Mouse (Mus musculus): ENCODE results near the gene Evc. TPM values are rescaled to one million over a fixed set of nuclear protein-coding genes. Genes with fewer than 3 reads are reported as not detected.
A peak's percentile ranks its signal among the peaks of the same experiment; 100 is the strongest.

Gene Evc
- polyA plus RNA-seq, 1 experiment from 2014 or later: 2.2 TPM

DNA sequence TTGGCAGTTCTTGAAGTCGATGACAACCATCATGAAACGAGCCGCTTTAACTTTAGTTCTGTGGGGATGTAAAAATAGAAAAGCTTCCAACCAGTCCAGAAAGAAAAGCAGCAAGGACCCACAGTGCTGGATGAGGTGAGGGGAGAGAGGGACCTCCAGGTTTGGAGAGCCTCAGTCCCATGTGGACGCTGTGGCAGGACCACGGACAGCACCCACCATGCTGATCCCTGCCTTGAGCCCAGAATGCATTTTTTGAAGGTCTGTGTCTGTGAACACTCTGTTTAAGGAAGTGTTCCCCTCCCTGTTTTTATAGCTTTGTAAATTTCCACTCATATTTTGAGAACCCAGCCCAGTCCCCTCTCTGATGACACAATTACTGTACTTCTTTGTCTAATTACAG lies 79.5 kb downstream of the Evc start:
- DNase-seq (ENCODE audit: low spot score): peak; percentile 16
- no peaks in the 10 kb centered on the region for H3K9me3 ChIP-seq (ENCODE audit: low read length)

DNA sequence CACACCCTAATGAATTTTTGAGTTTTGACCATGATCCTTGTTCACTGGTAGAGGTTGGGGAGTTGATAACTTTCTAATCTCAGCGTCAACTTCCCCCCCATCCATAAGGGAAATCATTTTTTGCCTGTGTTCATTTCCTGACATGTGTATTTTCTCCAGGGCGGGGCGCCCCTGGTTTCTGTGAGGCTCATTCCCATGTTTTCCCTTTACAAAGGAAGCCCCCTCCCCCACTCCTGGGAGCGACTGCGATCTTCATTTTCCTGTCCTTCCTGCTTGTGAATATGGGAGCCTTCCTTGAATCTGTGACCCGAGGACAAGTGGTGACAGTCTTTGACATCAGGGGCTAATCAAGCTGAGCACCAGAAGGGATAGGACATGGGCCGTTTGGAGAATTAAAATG lies 79.9 kb downstream of the Evc start:
- H3K27ac ChIP-seq (ENCODE audit: low read length): no peak overlapping the region
- WGBS: 50% methylated on average over 7 of the region's 7 CpGs
- no peaks in the 10 kb centered on the region for H3K36me3 ChIP-seq (ENCODE audit: insufficient read depth, low read length)
- ATAC-seq (no peak), DNase-seq (ENCODE audit: low spot score) (no peak)
- no peak overlapping the region for H3K4me2 ChIP-seq (replicated peaks; ENCODE audit: low read depth, low read length)
- no peaks in the 10 kb centered on the region for H3K4me1 ChIP-seq (ENCODE audit: insufficient read depth, low read depth, low read length)
- H3K4me3 ChIP-seq (ENCODE audit: low read depth, low read length): no peak overlapping the region
- H3K9ac ChIP-seq (replicated peaks; ENCODE audit: low read depth): no peak overlapping the region
- no peak for TF ChIP-seq CTCF (IDR thresholded peaks at IDR 0.05)
- TF ChIP-seq EP300 (IDR thresholded peaks at IDR 0.05): no peak
- H3K27me3 ChIP-seq (replicated peaks; ENCODE audit: insufficient read depth, low read length): no peaks in the 10 kb centered on the region
- H3K9me3 ChIP-seq (ENCODE audit: low read length): no peaks in the 10 kb centered on the region

More for the DNA sequence above, 79.5 kb downstream of the Evc start:
- Histone ChIP-seq H3K4me1 (ENCODE audit: insufficient read depth, low read depth, low read length) (no peaks in the 10 kb centered on the region), H3K36me3 (ENCODE audit: insufficient read depth, low read length) (no peaks in the 10 kb centered on the region), H3K4me3 (ENCODE audit: low read depth, low read length) (no peak overlapping the region), H3K27me3 (replicated peaks; ENCODE audit: insufficient read depth, low read length) (no peaks in the 10 kb centered on the region), H3K27ac (ENCODE audit: low read length) (no peak overlapping the region), H3K4me2 (replicated peaks; ENCODE audit: low read depth, low read length) (no peak overlapping the region), H3K9ac (replicated peaks; ENCODE audit: low read depth) (no peak overlapping the region)
- no peak for TF ChIP-seq EP300 (IDR thresholded peaks at IDR 0.05)
- no peak for TF ChIP-seq CTCF (IDR thresholded peaks at IDR 0.05)
- WGBS: 40% methylated on average over 5 of the region's 5 CpGs
- no peak for ATAC-seq

DNA sequence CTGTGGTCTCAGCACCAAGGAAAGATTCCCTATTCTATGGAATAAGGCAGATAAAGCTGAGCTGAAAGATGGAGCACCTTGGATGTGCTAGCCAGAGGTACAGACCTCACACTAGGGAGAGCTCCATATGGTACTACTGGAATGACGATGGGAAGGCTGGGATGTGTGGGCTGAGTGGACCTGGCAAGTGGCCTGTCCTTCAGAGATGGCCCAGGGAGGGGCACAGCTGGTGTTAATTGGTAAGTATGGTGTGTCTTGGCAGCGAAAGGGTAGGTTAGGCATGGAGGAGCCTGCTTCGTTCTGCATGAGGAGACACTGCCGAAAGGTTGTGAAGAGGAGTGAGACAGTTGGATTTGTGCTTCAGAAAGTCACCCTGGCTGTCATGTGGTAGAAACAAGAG lies 82.2 kb downstream of the Evc start:
- Histone ChIP-seq H3K4me2 (replicated peaks; ENCODE audit: low read depth, low read length) (no peak overlapping the region), H3K27ac (ENCODE audit: low read length) (no peak overlapping the region), H3K27me3 (replicated peaks; ENCODE audit: insufficient read depth, low read length) (no peaks in the 10 kb centered on the region), H3K4me3 (ENCODE audit: low read depth, low read length) (no peak overlapping the region), H3K4me1 (ENCODE audit: insufficient read depth, low read depth, low read length) (no peaks in the 10 kb centered on the region), H3K36me3 (ENCODE audit: insufficient read depth, low read length) (no peaks in the 10 kb centered on the region), H3K9ac (replicated peaks; ENCODE audit: low read depth) (no peak overlapping the region), H3K9me3 (ENCODE audit: low read length) (no peaks in the 10 kb centered on the region)
- WGBS: 79% methylated on average over 4 of the region's 4 CpGs
- TF ChIP-seq EP300 (IDR thresholded peaks at IDR 0.05) (no peak), CTCF (IDR thresholded peaks at IDR 0.05) (no peak)
- no peak for DNase-seq (ENCODE audit: low spot score)
- no peak for ATAC-seq

DNA sequence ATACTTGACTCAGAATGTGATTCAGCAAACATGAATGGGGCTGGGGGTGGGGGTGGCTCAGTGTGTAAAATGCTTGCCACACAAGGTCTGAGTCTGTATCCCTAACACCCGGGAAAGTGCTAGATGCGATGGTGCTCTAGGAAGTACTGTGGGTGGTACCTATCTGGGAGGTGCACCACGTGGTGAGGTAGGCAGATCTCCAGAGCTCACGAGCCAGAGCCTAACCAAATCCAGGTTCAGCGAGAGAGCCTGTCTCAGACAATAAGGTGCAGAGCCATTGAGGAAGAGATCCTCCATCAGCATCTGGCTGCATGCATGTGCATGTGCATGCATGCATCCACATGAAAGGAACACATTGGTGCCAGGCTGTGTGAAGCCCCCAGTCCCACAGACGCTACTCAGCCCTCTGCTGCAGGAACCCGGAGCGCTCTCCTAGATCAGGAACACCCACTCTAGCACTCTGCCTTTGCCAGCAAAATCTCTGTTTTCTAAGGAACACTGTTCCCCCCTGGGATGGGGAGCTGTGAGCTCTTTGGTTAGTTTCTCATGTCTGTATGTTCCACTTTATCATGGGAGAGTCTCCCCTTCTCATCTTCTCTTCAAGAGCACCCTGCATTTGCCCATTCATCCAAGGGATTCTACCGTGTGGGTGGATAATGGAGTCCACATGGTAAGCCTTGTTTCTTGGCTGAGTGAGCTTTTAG lies 84.4 kb downstream of the Evc start:
- no peaks in the 10 kb centered on the region for H3K9me3 ChIP-seq (ENCODE audit: low read length)
- 76% methylated on average over 9 of the region's 9 CpGs for WGBS
- H3K9ac ChIP-seq (replicated peaks; ENCODE audit: low read depth): no peak overlapping the region
- H3K4me1 ChIP-seq (ENCODE audit: insufficient read depth, low read depth, low read length): no peaks in the 10 kb centered on the region
- H3K4me2 ChIP-seq (replicated peaks; ENCODE audit: low read depth, low read length): no peak overlapping the region
- H3K4me3 ChIP-seq (ENCODE audit: low read depth, low read length): no peak overlapping the region
- TF ChIP-seq CTCF (IDR thresholded peaks at IDR 0.05): no peak
- no peaks in the 10 kb centered on the region for H3K27me3 ChIP-seq (replicated peaks; ENCODE audit: insufficient read depth, low read length)
- no peak for ATAC-seq
- DNase-seq (ENCODE audit: low spot score): no peak
- H3K27ac ChIP-seq (ENCODE audit: low read length): no peak overlapping the region
- no peaks in the 10 kb centered on the region for H3K36me3 ChIP-seq (ENCODE audit: insufficient read depth, low read length)

DNA sequence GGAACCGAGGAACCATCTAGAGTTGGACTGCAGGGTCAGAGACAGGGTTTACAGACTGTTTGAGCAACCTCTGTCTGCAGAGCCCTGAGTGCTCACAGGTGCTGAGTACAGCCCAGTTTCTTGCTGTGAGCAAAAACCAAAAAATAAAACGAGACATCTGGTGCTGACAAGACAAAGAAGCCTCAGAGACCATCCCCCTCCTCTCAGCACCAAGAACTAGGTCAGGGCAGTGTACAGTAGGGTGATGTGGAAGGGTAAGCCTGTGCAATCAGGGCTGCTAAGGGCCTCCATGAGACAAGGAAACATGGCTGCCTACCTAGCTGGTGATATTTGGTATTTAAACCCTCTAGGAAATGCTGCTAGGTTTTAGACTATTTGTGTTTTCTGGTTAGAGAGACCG lies 85.1 kb downstream of the Evc start:
- H3K9me3 ChIP-seq (ENCODE audit: low read length): no peaks in the 10 kb centered on the region
- no peak overlapping the region for H3K4me2 ChIP-seq (replicated peaks; ENCODE audit: low read depth, low read length)
- H3K4me3 ChIP-seq (ENCODE audit: low read depth, low read length): no peak overlapping the region
- DNase-seq (ENCODE audit: low spot score) (no peak), ATAC-seq (no peak)
- no peaks in the 10 kb centered on the region for H3K4me1 ChIP-seq (ENCODE audit: insufficient read depth, low read depth, low read length)
- no peaks in the 10 kb centered on the region for H3K27me3 ChIP-seq (replicated peaks; ENCODE audit: insufficient read depth, low read length)
- no peak overlapping the region for H3K27ac ChIP-seq (ENCODE audit: low read length)
- TF ChIP-seq CTCF (IDR thresholded peaks at IDR 0.05) (no peak), EP300 (IDR thresholded peaks at IDR 0.05) (no peak)
- no peaks in the 10 kb centered on the region for H3K36me3 ChIP-seq (ENCODE audit: insufficient read depth, low read length)
- whole genome bisulfite sequencing: 61% methylated on average over 3 of the region's 3 CpGs
- H3K9ac ChIP-seq (replicated peaks; ENCODE audit: low read depth): no peak overlapping the region

DNA sequence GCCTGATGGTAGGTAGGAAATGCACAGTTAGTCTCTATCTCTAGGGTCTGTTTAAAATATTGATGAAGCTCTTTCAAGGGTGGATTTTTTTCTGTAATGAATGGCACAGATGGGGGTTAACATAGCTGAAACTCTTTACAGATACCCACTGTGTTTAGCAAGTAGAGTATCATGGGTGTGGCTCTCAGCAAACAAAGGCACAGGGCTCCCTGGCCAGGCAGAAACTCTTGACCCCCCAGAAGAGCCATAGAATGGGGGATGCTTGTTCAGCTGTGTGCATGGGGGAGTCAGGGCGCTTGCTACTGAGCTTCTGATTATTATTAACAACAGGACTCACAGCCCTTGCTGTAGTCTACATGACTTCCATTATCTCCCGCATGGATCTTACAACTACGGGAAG lies 87.8 kb downstream of the Evc start:
- no peak overlapping the region for H3K27ac ChIP-seq (ENCODE audit: low read length)
- no peaks in the 10 kb centered on the region for H3K9me3 ChIP-seq (ENCODE audit: low read length)
- WGBS: 72% methylated on average over 3 of the region's 3 CpGs
- no peak for DNase-seq (ENCODE audit: low spot score)
- TF ChIP-seq CTCF (IDR thresholded peaks at IDR 0.05) (no peak), EP300 (IDR thresholded peaks at IDR 0.05) (no peak)
- ATAC-seq: no peak
- no peak overlapping the region for H3K9ac ChIP-seq (replicated peaks; ENCODE audit: low read depth)
- H3K4me3 ChIP-seq (ENCODE audit: low read depth, low read length): no peak overlapping the region
- H3K4me2 ChIP-seq (replicated peaks; ENCODE audit: low read depth, low read length): no peak overlapping the region
- H3K4me1 ChIP-seq (ENCODE audit: insufficient read depth, low read depth, low read length): no peaks in the 10 kb centered on the region
- peaks cover 21% of the 10 kb centered on the region for H3K27me3 ChIP-seq (replicated peaks; ENCODE audit: insufficient read depth, low read length)
- no peaks in the 10 kb centered on the region for H3K36me3 ChIP-seq (ENCODE audit: insufficient read depth, low read length)

DNA sequence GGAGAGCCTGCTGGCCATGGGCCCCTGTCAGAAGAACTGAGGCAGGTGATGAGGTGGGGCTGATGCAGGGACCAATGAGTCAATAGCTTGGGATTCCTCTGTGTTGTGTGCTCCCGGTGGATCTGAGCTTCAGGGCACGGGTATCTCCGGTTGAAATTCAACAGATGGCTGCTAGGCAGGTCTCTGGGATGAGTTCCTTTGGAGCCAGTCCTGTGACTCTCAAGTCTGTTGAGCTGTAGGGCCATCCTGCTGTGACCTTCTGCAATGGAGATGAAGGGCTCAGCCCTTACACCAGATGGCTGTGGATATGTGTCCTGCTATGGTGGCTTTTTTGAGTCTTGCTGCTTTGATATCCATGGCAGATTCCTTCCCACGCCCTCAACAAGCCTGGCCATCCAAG lies 89.2 kb downstream of the Evc start:
- H3K27me3 ChIP-seq (replicated peaks; ENCODE audit: insufficient read depth, low read length): peaks cover 34% of the 10 kb centered on the region
- no peak overlapping the region for H3K4me2 ChIP-seq (replicated peaks; ENCODE audit: low read depth, low read length)
- H3K36me3 ChIP-seq (ENCODE audit: insufficient read depth, low read length): no peaks in the 10 kb centered on the region
- no peaks in the 10 kb centered on the region for H3K4me1 ChIP-seq (ENCODE audit: insufficient read depth, low read depth, low read length)
- TF ChIP-seq CTCF (IDR thresholded peaks at IDR 0.05) (no peak), EP300 (IDR thresholded peaks at IDR 0.05) (no peak)
- H3K9ac ChIP-seq (replicated peaks; ENCODE audit: low read depth): no peak overlapping the region
- no peak overlapping the region for H3K27ac ChIP-seq (ENCODE audit: low read length)
- H3K4me3 ChIP-seq (ENCODE audit: low read depth, low read length): no peak overlapping the region
- no peak for DNase-seq (ENCODE audit: low spot score)
- no peak for ATAC-seq
- WGBS: 40% methylated on average over 4 of the region's 4 CpGs
- no peaks in the 10 kb centered on the region for H3K9me3 ChIP-seq (ENCODE audit: low read length)
